Mouse (Mus musculus) forebrain, embryonic 11.5 days (tissue): ENCODE measurements around the gene Gm10663. TPM values are rescaled to one million over a fixed set of nuclear protein-coding genes. Genes with fewer than 3 reads are reported as not detected.

Source experiments
- ATAC-seq: fragments of 200-750 bp; cut with Nextera tagmentation; replicated peaks from 2 replicates; pipeline ENCODE4 v1.8.0; 2017; ENCODE audit warnings: moderate TSS enrichment; ENCODE audit not compliant: low FRiP score
- DNase-seq: peaks from one replicate; pipeline ENCODE4 v3.0.0-alpha.2; 2017; ENCODE audit warnings: low spot score
- H3K27ac ChIP-seq: fragments of 300-500 bp; sonication (generic); 2 replicates; pipeline ENCODE4 v1.5.1; 2014; ENCODE audit warnings: low read depth, low read length
- H3K27me3 ChIP-seq: fragments of 300-500 bp; sonication (generic); 2 replicates; pipeline ENCODE4 v1.6.1; 2014; ENCODE audit warnings: mild to moderate bottlenecking, low read length, mixed read lengths; ENCODE audit not compliant: control insufficient read depth, insufficient read depth
- H3K36me3 ChIP-seq: fragments of 300-500 bp; sonication (generic); 2 replicates; pipeline ENCODE4 v1.6.1; 2014; ENCODE audit warnings: mild to moderate bottlenecking, low read length, moderate library complexity, mixed read lengths; ENCODE audit not compliant: control insufficient read depth, insufficient read depth
- H3K4me1 ChIP-seq: fragments of 300-500 bp; sonication (generic); replicated peaks from 2 replicates; pipeline ENCODE4 v1.6.1; 2014; ENCODE audit warnings: low read length, mixed read lengths; ENCODE audit not compliant: control insufficient read depth, insufficient read depth
- H3K4me2 ChIP-seq: fragments of 300-500 bp; sonication (generic); 2 replicates; pipeline ENCODE4 v1.6.1; 2014; ENCODE audit warnings: low read depth, mild to moderate bottlenecking, low read length, moderate library complexity, mixed read lengths; ENCODE audit not compliant: severe bottlenecking
- H3K4me3 ChIP-seq: fragments of 300-500 bp; sonication (generic); 2 replicates; pipeline ENCODE4 v1.5.1; 2014; ENCODE audit warnings: low read depth, low read length
- H3K9ac ChIP-seq: fragments of 300-500 bp; sonication (generic); 2 replicates; pipeline ENCODE4 v1.6.1; 2014; ENCODE audit warnings: low read length
- H3K9me3 ChIP-seq: fragments of 300-500 bp; sonication (generic); 2 replicates; pipeline ENCODE4 v1.6.1; 2016; ENCODE audit warnings: low read length, mixed read lengths; ENCODE audit not compliant: control insufficient read depth
- WGBS: fragments of 180-500 bp; shearing (Covaris S2); extraction: QIAGEN DNeasy Blood & Tissue Kit; methylation state at CpG from one replicate; pipeline ENCODE4 v1.1.7; 2014; 5-methylcytosine and 5-hydroxymethylcytosine counted together
- polyA plus RNA-seq: library from polyadenylated mRNA; unstranded; fragments of >200 nt; fragmentation: Nextera tagmentation; extraction: Ambion mirVana; gene quantifications from 2 replicates; pipeline ENCODE4 v1.2.1, GENCODE M21; 2014

Gene Gm10663
- polyA plus RNA-seq, 1 experiment from 2014 or later: not detected

DNA sequence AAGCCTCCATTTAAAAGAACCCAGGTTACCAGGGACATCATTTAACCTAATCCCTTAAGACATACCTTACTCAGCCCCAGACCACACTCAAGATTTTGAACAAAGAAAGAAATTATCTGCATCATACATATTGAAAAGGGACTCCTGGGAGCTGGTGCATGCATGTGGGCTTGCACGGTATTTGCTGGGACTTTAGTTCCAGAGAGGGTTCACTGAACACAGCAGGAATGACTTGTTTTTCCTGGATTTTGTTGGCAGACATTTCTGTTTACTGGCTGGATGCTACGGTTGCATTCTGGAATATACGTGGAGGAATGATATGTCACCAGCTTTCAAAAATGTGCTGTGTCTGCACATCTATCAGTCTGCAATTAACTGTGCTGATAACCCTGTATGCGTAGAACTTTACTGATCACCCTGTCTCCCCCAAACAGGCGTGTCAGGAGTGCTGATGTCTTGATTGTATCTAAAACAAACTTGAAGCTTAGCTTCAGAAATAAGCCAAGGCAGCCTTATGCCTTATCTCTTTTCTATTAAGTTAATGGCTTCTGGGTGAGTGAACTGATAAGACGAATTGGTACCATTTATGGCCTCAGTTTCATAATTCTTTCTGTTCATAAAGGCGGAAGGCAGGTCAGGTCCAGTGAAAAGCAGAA, 23.1 kb downstream of the Gm10663 start:
- Histone ChIP-seq H3K27ac (no peak overlapping the region), H3K4me3 (no peak overlapping the region), H3K9ac (no peak overlapping the region), H3K4me1 (no peaks in the 10 kb centered on the region), H3K27me3 (no peaks in the 10 kb centered on the region), H3K4me2 (no peak overlapping the region), H3K9me3 (no peaks in the 10 kb centered on the region), H3K36me3 (no peaks in the 10 kb centered on the region)
- DNase-seq: no peak
- ATAC-seq: no peak
- WGBS: 87% methylated on average over 7 of the region's 7 CpGs

GRCm38 (mm10) chr8:65099735-65100134, 24.9 kb downstream of the Gm10663 start:
- no peaks in the 10 kb centered on the region for H3K36me3 ChIP-seq
- H3K9ac ChIP-seq: no peak overlapping the region
- DNase-seq (no peak), ATAC-seq (no peak)
- H3K4me3 ChIP-seq: no peak overlapping the region
- no peaks in the 10 kb centered on the region for H3K4me1 ChIP-seq
- H3K27me3 ChIP-seq: no peaks in the 10 kb centered on the region
- no peak overlapping the region for H3K4me2 ChIP-seq
- WGBS: 75% methylated on average over 3 of the region's 3 CpGs
- H3K27ac ChIP-seq: no peak overlapping the region
- no peaks in the 10 kb centered on the region for H3K9me3 ChIP-seq

- Histone ChIP-seq H3K27me3 (no peaks in the 10 kb centered on the region), H3K4me3 (no peak overlapping the region), H3K36me3 (no peaks in the 10 kb centered on the region), H3K27ac (no peak overlapping the region), H3K9me3 (no peaks in the 10 kb centered on the region), H3K9ac (no peak overlapping the region), H3K4me1 (no peaks in the 10 kb centered on the region), H3K4me2 (no peak overlapping the region)
- DNase-seq (no peak), ATAC-seq (no peak)
- 82% methylated on average over 7 of the region's 7 CpGs for whole genome bisulfite sequencing
Observed at GRCm38 (mm10) chr8:65103632-65104031, 28.8 kb downstream of the Gm10663 start.

DNA sequence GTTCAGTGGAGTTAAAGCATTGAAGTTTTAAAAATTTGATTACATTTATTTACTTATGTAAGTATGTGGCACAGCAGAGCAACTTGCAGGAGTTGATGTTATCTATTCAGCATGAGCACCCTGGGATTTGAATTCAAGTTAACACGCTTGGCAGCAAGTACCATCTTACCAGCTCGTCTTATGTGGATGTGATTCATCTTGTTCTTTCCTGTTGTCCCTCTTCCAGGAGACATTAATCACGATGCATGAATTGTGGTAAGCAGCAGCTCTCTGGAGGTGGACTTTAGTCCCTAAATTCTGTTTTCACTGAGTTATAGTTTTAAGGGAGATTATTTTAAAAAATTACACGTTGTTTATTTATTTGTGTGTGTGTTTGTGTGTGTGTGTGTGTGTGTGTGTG, 29.2 kb downstream of the Gm10663 start:
- DNase-seq: no peak
- Histone ChIP-seq H3K4me1 (no peaks in the 10 kb centered on the region), H3K9me3 (no peaks in the 10 kb centered on the region), H3K36me3 (no peaks in the 10 kb centered on the region), H3K4me3 (no peak overlapping the region), H3K27me3 (no peaks in the 10 kb centered on the region), H3K27ac (no peak overlapping the region), H3K9ac (no peak overlapping the region), H3K4me2 (no peak overlapping the region)
- WGBS: 85% methylated on average over 4 of the region's 4 CpGs
- ATAC-seq: no peak

DNA sequence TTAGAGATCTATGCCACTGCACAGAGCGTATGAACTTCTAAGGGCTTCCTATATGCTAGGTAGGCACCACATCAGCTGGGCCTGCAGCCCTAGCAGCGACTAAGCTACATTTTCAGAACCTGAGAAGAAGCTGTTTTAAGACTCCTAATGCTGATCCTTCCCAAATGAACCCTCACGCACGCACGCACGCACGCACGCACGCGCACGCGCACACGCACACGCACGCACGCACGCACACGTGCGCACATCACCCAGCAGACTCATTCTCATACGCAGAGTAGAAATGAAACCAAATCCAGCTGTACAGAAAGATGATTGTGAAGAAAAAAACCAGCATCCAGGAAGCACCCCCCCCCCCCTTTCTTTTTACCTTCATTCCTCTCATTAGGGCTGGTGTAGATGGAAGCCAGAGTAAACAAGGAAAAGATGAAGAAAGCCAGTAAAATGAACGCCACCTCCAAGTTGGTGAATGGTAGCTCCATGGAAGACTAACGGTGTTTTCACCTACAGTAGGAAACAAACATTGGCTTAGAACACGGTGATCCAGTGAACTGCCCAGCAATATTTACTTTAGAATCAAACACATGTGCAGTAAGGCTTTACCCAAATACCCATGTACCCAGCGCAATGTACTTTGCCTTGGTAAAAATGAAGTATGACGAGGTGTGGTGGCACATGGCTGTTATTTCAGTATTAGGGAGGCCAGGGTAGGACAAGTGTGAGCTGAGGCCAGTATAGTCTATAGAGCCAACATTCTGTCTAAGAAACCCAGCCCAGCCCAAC, 33.3 kb downstream of the Gm10663 start:
- Histone ChIP-seq H3K4me1 (no peaks in the 10 kb centered on the region), H3K9ac (no peak overlapping the region)

DNA sequence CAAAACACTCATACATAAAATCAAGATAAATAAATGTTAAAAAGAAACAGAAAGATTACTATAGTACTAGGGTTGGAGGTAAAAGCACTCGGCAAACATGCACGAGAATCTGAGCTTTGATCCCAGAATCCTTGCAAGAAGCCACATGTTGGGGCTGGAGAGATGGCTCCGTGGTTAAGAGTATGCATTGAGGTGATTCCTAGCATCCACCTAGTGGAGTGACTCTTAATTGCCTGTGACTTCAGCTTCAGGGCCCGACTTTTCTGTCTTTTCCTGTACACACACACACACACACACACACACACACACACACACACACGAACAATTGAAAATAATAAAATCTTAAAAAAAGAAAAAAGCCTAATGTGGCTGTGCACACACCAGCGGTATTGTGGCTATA, 34.1 kb downstream of the Gm10663 start:
- Histone ChIP-seq H3K9me3 (no peaks in the 10 kb centered on the region), H3K4me2 (no peak overlapping the region), H3K36me3 (no peaks in the 10 kb centered on the region), H3K4me3 (no peak overlapping the region), H3K27me3 (no peaks in the 10 kb centered on the region), H3K9ac (no peak overlapping the region), H3K27ac (no peak overlapping the region), H3K4me1 (no peaks in the 10 kb centered on the region)
- DNase-seq (no peak), ATAC-seq (no peak)
- WGBS: 81% methylated on average over 6 of the region's 6 CpGs

More for the DNA sequence above, 33.3 kb downstream of the Gm10663 start:
- Histone ChIP-seq H3K4me3 (no peak overlapping the region), H3K27ac (no peak overlapping the region), H3K4me2 (no peak overlapping the region), H3K36me3 (no peaks in the 10 kb centered on the region), H3K27me3 (no peaks in the 10 kb centered on the region), H3K9me3 (no peaks in the 10 kb centered on the region)
- DNase-seq: no peak
- WGBS: 94% methylated on average over 25 of the region's 25 CpGs
- no peak for ATAC-seq

GRCm38 (mm10) chr8:65110285-65110691, 35.5 kb downstream of the Gm10663 start:
- Histone ChIP-seq H3K36me3 (no peaks in the 10 kb centered on the region), H3K27ac (no peak overlapping the region), H3K27me3 (no peaks in the 10 kb centered on the region), H3K4me1 (no peaks in the 10 kb centered on the region), H3K4me3 (no peak overlapping the region), H3K9me3 (no peaks in the 10 kb centered on the region), H3K9ac (no peak overlapping the region), H3K4me2 (no peak overlapping the region)
- ATAC-seq (peak; percentile 69), DNase-seq (peak; percentile 84)
- WGBS: 44% methylated on average over 5 of the region's 5 CpGs

GRCm38 (mm10) chr8:65112092-65112491, 37.3 kb downstream of the Gm10663 start:
- H3K27ac ChIP-seq: no peak overlapping the region
- H3K9ac ChIP-seq: no peak overlapping the region
- H3K4me2 ChIP-seq: no peak overlapping the region
- no peaks in the 10 kb centered on the region for H3K27me3 ChIP-seq
- ATAC-seq (no peak), DNase-seq (no peak)
- H3K4me1 ChIP-seq: no peaks in the 10 kb centered on the region
- no peaks in the 10 kb centered on the region for H3K36me3 ChIP-seq
- H3K9me3 ChIP-seq: no peaks in the 10 kb centered on the region
- 86% methylated on average over 6 of the region's 6 CpGs for WGBS
- H3K4me3 ChIP-seq: no peak overlapping the region

GRCm38 (mm10) chr8:65126014-65126413, 51.2 kb downstream of the Gm10663 start:
- Histone ChIP-seq H3K4me3 (no peak overlapping the region), H3K4me1 (no peaks in the 10 kb centered on the region), H3K9ac (no peak overlapping the region), H3K27ac (no peak overlapping the region), H3K36me3 (no peaks in the 10 kb centered on the region), H3K9me3 (no peaks in the 10 kb centered on the region), H3K27me3 (no peaks in the 10 kb centered on the region), H3K4me2 (no peak overlapping the region)
- WGBS: 89% methylated on average over 1 of the region's 1 CpGs
- no peak for ATAC-seq
- no peak for DNase-seq
